8 mouse cellular contexts compared by ENCODE assay signal in genomic region chr11:77984836-77985231, GRCm38 (mm10). TPM values are rescaled to one million over a fixed set of nuclear protein-coding genes. Genes with fewer than 3 reads are reported as not detected.
DNase-seq lines count a peak whose midpoint lies in the region; ATAC-seq and TF ChIP-seq lines count a peak whose summit lies in the region.

No protein-coding gene starts in this region.

- H3K4me3 ChIP-seq in brown adipose tissue, adult 24 weeks (ENCODE audit: insufficient read depth, low read depth, low read length), result peak overlapping the region; percentile 99
- peak overlapping the region; percentile 99 for H3K4me3 ChIP-seq in forebrain, postnatal 0 days (ENCODE audit: low read depth, low read length)
- H3K4me3 ChIP-seq in intestine, embryonic 14.5 days (ENCODE audit: low read depth, low read length), result peak overlapping the region; percentile 84
- H3K4me3 ChIP-seq in liver, adult 2 months (ENCODE audit: insufficient read depth, low read depth, low read length), result peak overlapping the region; percentile 98
- H3K4me3 ChIP-seq in neural tube, embryonic 12.5 days, result peak overlapping the region; percentile 100

- intact Hi-C loops in left cerebral cortex, postnatal 14 days (cut with DNase I), result loop anchor here (5.0 kb wide), 1 partner anchor 192 kb away; the partner anchor contains the start of genes Nek8 and Tlcd1

- H3K4me1 ChIP-seq in brown adipose tissue, adult 24 weeks (ENCODE audit: control insufficient read depth, insufficient read depth, insufficient read length, low read length), result no peaks in the 10 kb centered on the region; the same call in 1 of the 2 replicates
- H3K4me1 ChIP-seq in forebrain, postnatal 0 days (ENCODE audit: insufficient read depth), result peaks cover 9% of the 10 kb centered on the region; the same call in 1 of the 2 replicates
- peaks cover 14% of the 10 kb centered on the region for H3K4me1 ChIP-seq in intestine, embryonic 14.5 days (replicated peaks; ENCODE audit: control insufficient read depth, insufficient read depth, low read length)
- H3K4me1 ChIP-seq in liver, adult 2 months (ENCODE audit: control insufficient read depth, insufficient read depth, low read length), result no peaks in the 10 kb centered on the region; the same call in 1 of the 2 replicates
- H3K4me1 ChIP-seq in neural tube, embryonic 12.5 days, result peaks cover 16% of the 10 kb centered on the region

- peaks cover 7% of the 10 kb centered on the region; the same call in 1 of the 2 replicates for H3K79me2 ChIP-seq in liver, adult 2 months (ENCODE audit: control insufficient read depth, insufficient read depth, low read length)

- H3K36me3 ChIP-seq in forebrain, postnatal 0 days (ENCODE audit: insufficient read depth), result peaks cover 7% of the 10 kb centered on the region
- peaks cover 41% of the 10 kb centered on the region for H3K36me3 ChIP-seq in intestine, embryonic 14.5 days (ENCODE audit: control insufficient read depth, insufficient read depth, low read length)
- peaks cover 6% of the 10 kb centered on the region for H3K36me3 ChIP-seq in liver, adult 2 months (ENCODE audit: control insufficient read depth, insufficient read depth, low read length)
- H3K36me3 ChIP-seq in neural tube, embryonic 12.5 days, result peaks cover 18% of the 10 kb centered on the region

- H3K9me3 ChIP-seq in forebrain, postnatal 0 days (ENCODE audit: low read length), result no peaks in the 10 kb centered on the region
- no peaks in the 10 kb centered on the region for H3K9me3 ChIP-seq in intestine, embryonic 14.5 days (ENCODE audit: control insufficient read depth, low read length)
- H3K9me3 ChIP-seq in neural tube, embryonic 12.5 days, result no peaks in the 10 kb centered on the region

- ATAC-seq in forebrain, postnatal 0 days, result no peak
- ATAC-seq in intestine, embryonic 14.5 days (replicated peaks; ENCODE audit: low FRiP score, low TSS enrichment, low read depth), result no peak
- ATAC-seq in neural tube, embryonic 12.5 days (ENCODE audit: low FRiP score, low read depth), result no peak

- H3K9ac ChIP-seq in forebrain, postnatal 0 days, result peak overlapping the region; percentile 95
- H3K9ac ChIP-seq in intestine, embryonic 14.5 days (ENCODE audit: low read length), result peak overlapping the region; percentile 89
- H3K9ac ChIP-seq in liver, adult 2 months (ENCODE audit: low read depth, low read length), result peak overlapping the region; percentile 95
- peak overlapping the region; percentile 100 for H3K9ac ChIP-seq in neural tube, embryonic 12.5 days

- H3K4me2 ChIP-seq in forebrain, postnatal 0 days (ENCODE audit: low read depth), result peak overlapping the region; percentile 84
- H3K4me2 ChIP-seq in intestine, embryonic 14.5 days (ENCODE audit: low read length), result peak overlapping the region; percentile 90
- peak overlapping the region; percentile 88 for H3K4me2 ChIP-seq in neural tube, embryonic 12.5 days (replicated peaks)

- H3K27me3 ChIP-seq in forebrain, postnatal 0 days (ENCODE audit: insufficient read depth, low read length), result no peaks in the 10 kb centered on the region
- H3K27me3 ChIP-seq in intestine, embryonic 14.5 days (replicated peaks; ENCODE audit: control insufficient read depth, insufficient read depth, low read length), result no peaks in the 10 kb centered on the region
- H3K27me3 ChIP-seq in liver, adult 2 months (ENCODE audit: control insufficient read depth, insufficient read depth, low read length), result no peaks in the 10 kb centered on the region
- H3K27me3 ChIP-seq in neural tube, embryonic 12.5 days (replicated peaks), result no peaks in the 10 kb centered on the region

- 0% methylated on average over 13 of the region's 13 CpGs for WGBS in forebrain, postnatal 0 days
- 0% methylated on average over 13 of the region's 13 CpGs for WGBS in intestine, embryonic 14.5 days
- under 1% methylated on average over 13 of the region's 13 CpGs for WGBS in liver, adult 2 months
- WGBS in neural tube, embryonic 12.5 days, result 1% methylated on average over 13 of the region's 13 CpGs

- peak overlapping the region; percentile 81 for H3K27ac ChIP-seq in brown adipose tissue, adult 24 weeks (replicated peaks; ENCODE audit: low read depth, low read length)
- H3K27ac ChIP-seq in forebrain, postnatal 0 days (ENCODE audit: low read depth, low read length), result peak overlapping the region; percentile 96
- peak overlapping the region; percentile 89 for H3K27ac ChIP-seq in intestine, embryonic 14.5 days (ENCODE audit: low read depth)
- peak overlapping the region; percentile 92 for H3K27ac ChIP-seq in liver, adult 2 months (replicated peaks; ENCODE audit: insufficient read depth, low read depth, low read length)
- H3K27ac ChIP-seq in neural tube, embryonic 12.5 days, result peak overlapping the region; percentile 86

- DNase-seq in left cerebral cortex, adult 11 months (ENCODE audit: low spot score), result peak; percentile 40
- DNase-seq in left cerebral cortex, postnatal 14 days (ENCODE audit: low spot score in 2 of 2), result no peak
- peak; percentile 76 for DNase-seq in forebrain, postnatal 0 days
- no peak for DNase-seq in intestine, embryonic 14.5 days (ENCODE audit: low spot score)
- no peak for DNase-seq in liver, adult 2 months (ENCODE audit: extremely low read depth, low read depth, low spot score)
- DNase-seq in thymus, postnatal 4 days, result peak; percentile 68

- TF ChIP-seq POLR2A in liver, adult 2 months (IDR thresholded peaks at IDR 0.05; ENCODE audit: extremely low read depth, insufficient read depth, low read length), result no peak

- TF ChIP-seq CTCF in forebrain, postnatal 0 days (IDR thresholded peaks at IDR 0.05; ENCODE audit: low read depth), result no peak
- TF ChIP-seq CTCF in liver, adult 2 months (IDR thresholded peaks at IDR 0.05; ENCODE audit: low read depth, low read length), result no peak

RNA-seq across cellular contexts. Expression of gene Phf12, which starts 2.3 kb away (rescaled TPM):
- total RNA-seq in left cerebral cortex, postnatal 14 days (2021), result 10 to 100 TPM; 45.5 to 48.3 TPM
- polyA plus RNA-seq in brown adipose tissue, adult 24 weeks (2012; ENCODE audit: insufficient read depth, insufficient read length, missing spikeins), result 9.6 and 13.3 TPM in 2 replicates
- total RNA-seq in forebrain, postnatal 0 days (2014; rRNA removed), result 35.9 and 49.3 TPM in 2 replicates
- polyA plus RNA-seq in forebrain, postnatal 0 days (2015; fragmentation: Nextera tagmentation; extraction: Ambion mirVana), result 6.2 and 9.1 TPM in 2 replicates
- 16.5 and 19.6 TPM in 2 replicates for polyA plus RNA-seq in intestine, embryonic 14.5 days (2014; fragmentation: Nextera tagmentation; extraction: Ambion mirVana)
- 3.6 and 7.5 TPM in 2 replicates for total RNA-seq in liver, adult 2 months (2014; rRNA removed)
- 18.6 and 24.9 TPM in 2 replicates for polyA plus RNA-seq in liver, adult 2 months (2012; rRNA removed)
- 29.5 and 29.7 TPM in 2 replicates for polyA plus RNA-seq in neural tube, embryonic 12.5 days (2016; fragmentation: Nextera tagmentation; extraction: Ambion mirVana)

RNA-seq across cellular contexts. Expression of gene Dhrs13, which starts 47.2 kb away (rescaled TPM):
- total RNA-seq in left cerebral cortex, postnatal 14 days (2021), result 10 to 100 TPM; 14.8 to 16.4 TPM
- polyA plus RNA-seq in brown adipose tissue, adult 24 weeks (2012; ENCODE audit: insufficient read depth, insufficient read length, missing spikeins), result 3.0 and 3.4 TPM in 2 replicates
- 48.4 and 59.2 TPM in 2 replicates for total RNA-seq in forebrain, postnatal 0 days (2014; rRNA removed)
- polyA plus RNA-seq in forebrain, postnatal 0 days (2015; fragmentation: Nextera tagmentation; extraction: Ambion mirVana), result 40.5 and 48.4 TPM in 2 replicates
- 23.0 and 24.6 TPM in 2 replicates for polyA plus RNA-seq in intestine, embryonic 14.5 days (2014; fragmentation: Nextera tagmentation; extraction: Ambion mirVana)
- 4.3 and 6.0 TPM in 2 replicates for total RNA-seq in liver, adult 2 months (2014; rRNA removed)
- 5.4 and 6.0 TPM in 2 replicates for polyA plus RNA-seq in liver, adult 2 months (2012; rRNA removed)
- 24.5 and 29.0 TPM in 2 replicates for polyA plus RNA-seq in neural tube, embryonic 12.5 days (2016; fragmentation: Nextera tagmentation; extraction: Ambion mirVana)

RNA-seq across cellular contexts. Expression of gene Flot2, which starts 52.9 kb away (rescaled TPM):
- total RNA-seq in left cerebral cortex, postnatal 14 days (2021), result 100 to 1,000 TPM; 118 to 121 TPM
- 74.4 and 110 TPM in 2 replicates for polyA plus RNA-seq in brown adipose tissue, adult 24 weeks (2012; ENCODE audit: insufficient read depth, insufficient read length, missing spikeins)
- 77.1 and 83.9 TPM in 2 replicates for total RNA-seq in forebrain, postnatal 0 days (2014; rRNA removed)
- 101 and 105 TPM in 2 replicates for polyA plus RNA-seq in forebrain, postnatal 0 days (2015; fragmentation: Nextera tagmentation; extraction: Ambion mirVana)
- 46.9 and 51.6 TPM in 2 replicates for polyA plus RNA-seq in intestine, embryonic 14.5 days (2014; fragmentation: Nextera tagmentation; extraction: Ambion mirVana)
- 19.1 and 23.0 TPM in 2 replicates for total RNA-seq in liver, adult 2 months (2014; rRNA removed)
- polyA plus RNA-seq in liver, adult 2 months (2012; rRNA removed), result 66.5 and 70.7 TPM in 2 replicates
- 74.8 and 81.0 TPM in 2 replicates for polyA plus RNA-seq in neural tube, embryonic 12.5 days (2016; fragmentation: Nextera tagmentation; extraction: Ambion mirVana)

RNA-seq across cellular contexts. Expression of gene Sez6, which starts 54.2 kb away (rescaled TPM):
- 100 to 1,000 TPM; 153 to 196 TPM for total RNA-seq in left cerebral cortex, postnatal 14 days (2021)
- polyA plus RNA-seq in brown adipose tissue, adult 24 weeks (2012; ENCODE audit: insufficient read depth, insufficient read length, missing spikeins), result 0.44 TPM in 1 of 2 replicates, not detected in the other
- 150 and 194 TPM in 2 replicates for total RNA-seq in forebrain, postnatal 0 days (2014; rRNA removed)
- polyA plus RNA-seq in forebrain, postnatal 0 days (2015; fragmentation: Nextera tagmentation; extraction: Ambion mirVana), result 183 and 214 TPM in 2 replicates
- polyA plus RNA-seq in intestine, embryonic 14.5 days (2014; fragmentation: Nextera tagmentation; extraction: Ambion mirVana), result 1.0 and 1.4 TPM in 2 replicates
- total RNA-seq in liver, adult 2 months (2014; rRNA removed), result not detected in 2 replicates
- polyA plus RNA-seq in liver, adult 2 months (2012; rRNA removed), result not detected in 2 replicates
- 48.5 and 51.4 TPM in 2 replicates for polyA plus RNA-seq in neural tube, embryonic 12.5 days (2016; fragmentation: Nextera tagmentation; extraction: Ambion mirVana)

Comparison
In these comparisons a context has a peak if more than half of its experiments do, and no peak if none do; other contexts are left out.
1. DNase-seq: peak in left cerebral cortex, adult 11 months (single experiment), forebrain, postnatal 0 days (single experiment) and thymus, postnatal 4 days (single experiment); none in left cerebral cortex, postnatal 14 days (0 of 2), intestine, embryonic 14.5 days (single experiment) and liver, adult 2 months (single experiment).
2. Peak in every context shown above with its lines, with median percentiles within 50 percentile points of each other: H3K27ac ChIP-seq, H3K4me3 ChIP-seq, H3K4me2 ChIP-seq and H3K9ac ChIP-seq.